Mouse (Mus musculus) limb, embryonic 10.5 days (tissue): Measurements from ENCODE around the gene Gcgr. TPM values are rescaled to one million over a fixed set of nuclear protein-coding genes. Genes with fewer than 3 reads are reported as not detected.
"Not testable (repeated sequence)": the region's sequence is repeated elsewhere in the genome, so short reads cannot be mapped to it uniquely, and the experiment has no call there.

Source experiments
- DNase-seq: peaks from one replicate; pipeline ENCODE4 v3.0.0-alpha.2; 2017; ENCODE audit warnings: low spot score
- H3K27ac ChIP-seq: fragments of 300-500 bp; sonication (generic); 2 replicates; pipeline ENCODE4 v1.5.1; 2016; ENCODE audit warnings: mild to moderate bottlenecking
- H3K27me3 ChIP-seq: fragments of 300-500 bp; sonication (generic); 2 replicates; pipeline ENCODE4 v1.6.1; 2016; ENCODE audit warnings: low read depth, mild to moderate bottlenecking; ENCODE audit not compliant: poor library complexity, severe bottlenecking
- H3K36me3 ChIP-seq: fragments of 300-500 bp; sonication (generic); 2 replicates; pipeline ENCODE4 v1.6.1; 2016; ENCODE audit warnings: mild to moderate bottlenecking, moderate library complexity
- H3K4me1 ChIP-seq: fragments of 300-500 bp; sonication (generic); 2 replicates; pipeline ENCODE4 v1.6.1; 2016
- H3K4me3 ChIP-seq: fragments of 300-500 bp; sonication (generic); 2 replicates; pipeline ENCODE4 v1.5.1; 2016; ENCODE audit warnings: mild to moderate bottlenecking, moderate library complexity
- H3K9me3 ChIP-seq: fragments of 300-500 bp; sonication (generic); replicated peaks from 2 replicates; pipeline ENCODE4 v1.6.1; 2016; ENCODE audit warnings: mild to moderate bottlenecking
- WGBS: fragments of 180-500 bp; shearing (Covaris S2); methylation state at CpG from one replicate; pipeline ENCODE4 v1.1.7; 2016; 5-methylcytosine and 5-hydroxymethylcytosine counted together
- polyA plus RNA-seq: library from polyadenylated mRNA; unstranded; fragments of >200 nt; fragmentation: Nextera tagmentation; extraction: Ambion mirVana; gene quantifications from 2 replicates; pipeline ENCODE4 v1.2.1, GENCODE M21; 2016

Gcgr gene
- polyA plus RNA-seq, 1 experiment from 2014 or later = 1.1 TPM

DNA sequence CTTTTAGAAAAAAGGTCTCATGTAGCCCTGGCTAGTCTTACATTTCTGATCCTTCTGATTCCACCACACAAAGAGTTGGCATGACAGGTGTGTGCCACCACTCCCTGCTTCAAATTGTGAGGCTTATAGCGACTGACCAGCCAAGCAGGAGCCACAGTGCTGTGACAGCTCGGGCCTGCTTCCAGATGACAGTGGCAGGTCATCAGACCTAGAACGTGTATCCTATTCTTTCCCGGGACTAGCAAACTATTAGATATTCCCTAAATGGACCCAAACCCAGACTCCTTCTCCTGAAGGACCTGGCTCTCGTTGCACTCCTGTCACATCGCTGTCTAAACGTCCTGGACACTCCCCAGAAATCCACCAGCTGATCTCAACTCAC, 18.3 kb downstream of the Gcgr start:
- no peak for DNase-seq
- no peaks in the 10 kb centered on the region for H3K27me3 ChIP-seq
- peaks cover 33% of the 10 kb centered on the region for H3K4me1 ChIP-seq
- H3K36me3 ChIP-seq = peaks cover 38% of the 10 kb centered on the region
- H3K4me3 ChIP-seq = peak overlapping the region; percentile 91
- 32% methylated on average over 7 of the region's 7 CpGs for WGBS
- H3K9me3 ChIP-seq = no peaks in the 10 kb centered on the region
- H3K27ac ChIP-seq = peak overlapping the region; percentile 97

DNA sequence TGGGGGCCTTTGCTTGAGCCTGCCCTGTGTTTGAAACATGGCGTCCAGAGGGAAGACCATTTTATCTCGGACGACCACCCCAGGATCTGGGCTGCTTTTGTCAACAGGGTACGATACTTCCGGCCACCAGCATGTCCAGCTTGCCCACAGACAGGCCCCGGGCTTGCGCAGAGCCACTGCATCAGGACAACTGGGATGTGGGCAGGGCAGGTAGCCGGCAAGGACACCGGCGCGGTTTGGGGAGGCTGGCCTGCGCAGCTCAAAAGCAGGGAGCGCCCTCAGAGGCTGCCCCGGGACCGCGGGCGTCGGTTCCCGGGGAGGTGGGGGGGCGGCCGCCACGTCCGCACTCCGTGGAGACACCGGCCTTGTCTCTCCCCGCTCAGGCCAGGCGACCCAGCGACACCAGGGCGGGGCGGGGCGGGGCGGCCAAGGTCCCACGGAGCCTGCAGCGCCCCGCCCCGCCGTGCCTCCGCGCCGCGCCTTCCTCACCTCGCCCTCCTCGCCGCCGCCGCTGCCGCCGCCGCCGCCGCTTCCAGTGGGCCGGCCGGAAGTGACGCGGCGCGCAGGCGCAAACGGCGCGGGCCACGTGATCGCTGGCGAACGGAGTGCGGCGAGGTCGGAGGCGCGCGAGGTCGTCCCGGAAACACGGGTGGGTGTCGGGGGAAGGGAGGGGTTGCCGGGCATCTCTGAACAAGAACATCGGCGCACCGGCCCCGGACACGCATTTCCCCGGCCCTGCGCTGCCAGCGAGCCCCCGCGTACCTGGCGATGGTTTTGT, 18.9 kb downstream of the Gcgr start, which contains the start of gene Mcrip1:
TSS of gene Mcrip1 (minus strand) at position 560 of the 778 bp plus-strand sequence.
- Histone ChIP-seq H3K4me1 (peaks cover 33% of the 10 kb centered on the region), H3K27ac (peak within 1 kb of the TSS; percentile 97), H3K27me3 (no peaks in the 10 kb centered on the region), H3K4me3 (peak within 1 kb of the TSS; percentile 91), H3K9me3 (no peaks in the 10 kb centered on the region), H3K36me3 (peaks cover 33% of the 10 kb centered on the region)
- DNase-seq = peak; percentile 96
- WGBS = 2% methylated on average over 79 of the region's 87 CpGs

DNA sequence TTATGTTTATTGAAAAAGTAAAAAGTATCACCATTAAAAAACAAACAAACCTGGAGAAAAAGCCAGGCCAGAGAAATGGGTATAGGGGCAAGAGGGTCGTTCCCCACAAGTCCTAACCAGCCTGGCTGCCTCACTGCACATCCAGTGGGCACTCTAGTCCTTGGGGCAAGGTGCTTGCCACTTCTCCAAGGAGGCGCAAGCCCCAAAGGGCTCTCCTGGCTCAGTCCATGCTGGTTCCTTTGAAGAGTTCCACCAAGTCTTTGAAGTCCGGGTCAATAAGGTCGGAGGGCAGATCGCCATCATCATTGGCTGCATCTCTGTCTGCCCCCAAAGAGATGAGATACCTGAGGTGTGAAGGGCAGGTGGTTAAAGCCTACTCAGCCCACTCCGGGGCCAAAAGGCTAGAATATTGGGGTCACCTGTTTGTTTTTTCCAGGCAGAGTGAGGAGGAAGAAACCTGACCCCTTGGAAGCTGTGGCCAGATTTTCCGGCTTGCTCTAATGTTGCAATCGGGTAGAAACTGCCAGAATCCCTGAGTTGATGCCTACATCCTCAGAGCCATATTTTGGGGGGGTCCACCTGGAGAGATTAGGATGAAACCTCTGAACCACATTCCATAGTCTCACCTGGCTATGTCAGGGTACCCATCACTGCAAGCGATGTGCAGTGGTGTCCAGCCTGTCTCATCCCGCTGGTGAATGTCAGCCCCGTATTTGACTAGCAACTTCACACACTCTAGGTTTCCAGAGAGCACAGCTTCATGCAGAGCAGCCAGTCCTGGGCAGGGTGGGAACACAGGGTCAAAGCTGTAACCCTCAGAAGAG, 19.7 kb downstream of the Gcgr start:
- Histone ChIP-seq H3K9me3 (no peaks in the 10 kb centered on the region), H3K27me3 (no peaks in the 10 kb centered on the region), H3K36me3 (peaks cover 24% of the 10 kb centered on the region), H3K4me3 (peak overlapping the region; percentile 91), H3K27ac (peak overlapping the region; percentile 97), H3K4me1 (peaks cover 33% of the 10 kb centered on the region)
- 69% methylated on average over 11 of the region's 11 CpGs for WGBS
- no peak for DNase-seq

DNA sequence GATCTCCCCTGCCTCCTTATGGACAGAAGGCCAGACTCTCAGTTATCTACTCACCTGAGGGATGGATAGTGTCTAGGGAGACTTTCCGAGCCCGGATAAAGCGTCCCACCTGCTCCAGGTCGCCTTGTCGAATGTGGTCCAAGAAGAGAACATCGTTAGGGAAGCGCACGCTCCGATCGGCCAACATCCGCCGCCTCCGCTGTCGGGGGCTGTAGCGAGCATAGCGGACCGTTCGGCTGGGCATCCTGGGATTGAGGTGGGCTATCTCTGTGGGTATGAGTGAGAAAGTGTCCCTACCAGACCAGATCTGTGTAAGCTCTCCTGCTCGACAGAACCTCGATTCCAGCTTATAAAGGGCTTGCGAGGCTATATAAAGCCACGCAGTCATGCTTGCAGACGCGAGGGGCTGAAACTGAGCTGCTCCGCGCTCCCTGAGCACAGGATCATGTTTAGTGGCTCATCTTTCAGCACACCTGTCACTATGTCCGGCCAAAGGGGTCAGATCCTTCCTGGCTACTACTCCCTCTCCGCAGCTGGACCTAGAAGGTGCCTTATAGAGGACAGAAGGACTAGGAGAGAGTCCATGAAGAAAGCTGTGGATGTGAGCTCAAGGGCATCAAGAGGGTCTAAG, 20.4 kb downstream of the Gcgr start, which contains the start of gene Ppp1r27:
TSS of gene Ppp1r27 (minus strand) at position 323 of the 631 bp plus-strand sequence.
- WGBS = 95% methylated on average over 28 of the region's 28 CpGs
- Histone ChIP-seq H3K4me1 (peaks cover 33% of the 10 kb centered on the region), H3K9me3 (no peaks in the 10 kb centered on the region), H3K4me3 (peak within 1 kb of the TSS; percentile 91), H3K27ac (peak within 1 kb of the TSS; percentile 97), H3K36me3 (peaks cover 17% of the 10 kb centered on the region), H3K27me3 (no peaks in the 10 kb centered on the region)
- no peak for DNase-seq

DNA sequence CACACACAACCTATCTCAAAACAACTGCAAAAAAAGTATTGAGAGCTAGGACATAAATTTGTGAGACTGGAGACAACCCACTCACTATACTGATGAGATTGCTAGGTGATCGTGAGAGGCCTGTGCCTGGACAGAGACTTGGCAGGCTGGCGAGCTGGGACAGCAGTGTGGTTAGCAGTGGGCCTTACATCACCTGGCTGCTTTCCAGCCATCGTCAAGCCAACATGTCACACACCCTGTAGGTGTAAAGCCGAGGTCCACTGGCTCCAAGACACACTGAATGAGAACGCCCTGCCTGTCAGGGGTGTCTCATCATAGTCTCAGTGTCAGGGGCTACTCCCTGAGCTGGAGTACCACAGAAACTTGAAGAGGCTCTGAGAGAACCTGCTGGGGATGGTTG, 22.2 kb downstream of the Gcgr start:
- Histone ChIP-seq H3K4me1 (peaks cover 29% of the 10 kb centered on the region), H3K9me3 (no peaks in the 10 kb centered on the region), H3K4me3 (no peak overlapping the region), H3K36me3 (peaks cover 7% of the 10 kb centered on the region), H3K27me3 (no peaks in the 10 kb centered on the region), H3K27ac (no peak overlapping the region)
- DNase-seq = no peak
- 83% methylated on average over 5 of the region's 5 CpGs for WGBS

DNA sequence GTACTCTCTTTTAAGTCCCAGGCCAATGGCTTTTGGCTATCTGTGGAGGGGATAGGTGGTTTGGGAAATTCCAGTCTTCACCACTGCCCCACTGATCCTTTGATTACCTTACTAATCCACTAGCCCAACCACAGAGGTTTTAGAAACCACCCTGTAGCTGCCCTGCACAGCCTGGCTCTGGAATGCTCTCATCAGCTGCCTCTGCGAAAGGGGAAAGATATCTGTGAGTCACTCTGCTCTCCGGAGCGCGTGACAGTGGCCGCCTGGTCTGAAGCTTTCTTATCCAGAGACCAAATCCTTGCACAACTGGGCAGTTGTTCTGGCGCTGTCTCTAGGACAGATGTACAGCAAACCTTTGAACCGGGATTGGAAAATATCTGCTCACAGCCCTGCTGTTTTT, 24.3 kb downstream of the Gcgr start:
- H3K36me3 ChIP-seq = peaks cover 21% of the 10 kb centered on the region
- DNase-seq = no peak
- no peaks in the 10 kb centered on the region for H3K9me3 ChIP-seq
- H3K27ac ChIP-seq = no peak overlapping the region
- H3K4me3 ChIP-seq = no peak overlapping the region
- H3K27me3 ChIP-seq = no peaks in the 10 kb centered on the region
- peaks cover 10% of the 10 kb centered on the region for H3K4me1 ChIP-seq
- 85% methylated on average over 7 of the region's 7 CpGs for WGBS

DNA sequence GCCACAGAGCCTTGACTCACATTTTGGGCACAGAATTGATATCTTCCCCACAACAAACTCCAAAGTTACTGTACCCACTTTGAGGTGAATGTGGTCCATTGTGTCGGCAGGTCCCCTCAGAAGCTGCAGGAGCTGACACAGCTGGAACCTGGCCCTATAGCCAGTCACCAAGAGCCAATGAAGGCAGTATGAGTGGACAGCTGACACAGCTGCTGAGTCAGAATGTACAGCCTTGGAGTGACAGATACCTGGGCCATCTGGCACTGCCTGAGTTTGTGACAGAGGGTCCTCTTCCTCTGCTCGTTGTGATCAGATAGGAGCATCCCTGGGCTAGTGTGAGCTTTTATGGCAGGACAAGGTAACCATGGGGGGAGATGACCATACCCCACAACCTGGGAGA, 24.8 kb downstream of the Gcgr start:
- WGBS = 81% methylated on average over 2 of the region's 2 CpGs

DNA sequence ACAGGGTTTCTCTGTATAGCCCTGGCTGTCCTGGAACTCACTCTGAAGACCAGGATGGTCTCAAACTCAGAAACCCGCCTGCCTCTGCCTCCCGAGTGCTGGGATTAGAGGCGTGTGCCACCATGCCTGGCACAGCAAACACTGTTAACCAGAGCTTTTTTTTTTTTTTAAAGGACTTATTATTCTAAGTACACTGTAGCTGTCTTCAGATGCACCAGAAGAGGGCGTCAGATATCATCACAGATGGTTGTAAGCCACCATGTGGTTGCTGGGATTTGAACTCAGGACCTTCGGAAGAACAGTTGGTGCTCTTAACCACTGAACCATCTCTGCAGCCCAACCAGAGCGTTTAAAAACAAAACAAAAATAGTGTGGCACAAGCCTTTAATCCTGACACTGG, 28.3 kb downstream of the Gcgr start:
- DNase-seq, H3K4me3 ChIP-seq, H3K27ac ChIP-seq, H3K27me3 ChIP-seq, H3K9me3 ChIP-seq, H3K4me1 ChIP-seq: not testable (repeated sequence)
- WGBS = 85% methylated on average over 6 of the region's 6 CpGs
- peaks cover 61% of the 10 kb centered on the region for H3K36me3 ChIP-seq

More for the DNA sequence above, 24.8 kb downstream of the Gcgr start:
- no peak overlapping the region for H3K4me3 ChIP-seq
- peaks cover 26% of the 10 kb centered on the region for H3K36me3 ChIP-seq
- no peaks in the 10 kb centered on the region for H3K27me3 ChIP-seq
- no peak for DNase-seq
- no peaks in the 10 kb centered on the region for H3K9me3 ChIP-seq
- H3K4me1 ChIP-seq = peaks cover 6% of the 10 kb centered on the region
- H3K27ac ChIP-seq = no peak overlapping the region

DNA sequence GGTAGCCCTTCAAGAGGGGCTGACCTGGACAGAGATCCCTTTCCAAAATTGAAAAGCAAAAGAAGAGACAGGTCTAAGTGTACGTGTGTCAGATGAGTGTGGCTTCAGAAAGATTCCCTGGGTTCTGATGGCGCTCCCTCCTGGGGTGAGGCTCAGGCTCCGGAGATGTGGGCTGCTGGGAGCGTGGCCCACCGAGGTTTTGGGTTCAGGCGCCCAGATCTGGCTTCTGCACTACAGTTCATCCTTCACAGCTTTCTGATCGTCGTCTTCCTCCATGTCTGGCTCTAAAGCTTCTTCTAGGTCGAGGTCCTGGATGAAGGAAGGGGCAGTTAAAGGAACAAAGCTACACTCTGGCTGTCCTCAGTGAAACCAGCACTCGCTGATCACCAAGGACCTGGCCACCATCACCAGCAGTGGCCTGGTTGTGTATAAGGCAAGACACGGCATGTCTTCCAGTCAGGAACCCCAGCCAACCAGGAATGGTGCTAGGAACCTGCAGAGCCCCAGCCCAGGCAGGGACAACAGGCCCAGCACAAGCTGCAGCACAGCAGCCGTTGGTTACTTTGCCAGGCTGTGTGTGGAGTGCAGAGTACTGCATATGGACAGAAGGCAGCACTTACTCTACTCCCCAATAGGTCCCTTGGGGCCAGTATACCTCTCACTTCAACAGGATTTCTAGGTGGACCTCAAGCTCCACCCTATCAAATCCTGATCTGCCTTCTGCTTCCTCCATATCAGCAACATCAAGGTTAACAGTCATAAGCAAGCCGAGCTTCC, 30.6 kb downstream of the Gcgr start:
- Histone ChIP-seq H3K4me1 (no peaks in the 10 kb centered on the region), H3K36me3 (peaks cover 84% of the 10 kb centered on the region), H3K4me3 (no peak overlapping the region), H3K27ac (no peak overlapping the region), H3K27me3 (no peaks in the 10 kb centered on the region), H3K9me3 (no peaks in the 10 kb centered on the region)
- whole genome bisulfite sequencing = 93% methylated on average over 13 of the region's 13 CpGs
- DNase-seq = no peak

DNA sequence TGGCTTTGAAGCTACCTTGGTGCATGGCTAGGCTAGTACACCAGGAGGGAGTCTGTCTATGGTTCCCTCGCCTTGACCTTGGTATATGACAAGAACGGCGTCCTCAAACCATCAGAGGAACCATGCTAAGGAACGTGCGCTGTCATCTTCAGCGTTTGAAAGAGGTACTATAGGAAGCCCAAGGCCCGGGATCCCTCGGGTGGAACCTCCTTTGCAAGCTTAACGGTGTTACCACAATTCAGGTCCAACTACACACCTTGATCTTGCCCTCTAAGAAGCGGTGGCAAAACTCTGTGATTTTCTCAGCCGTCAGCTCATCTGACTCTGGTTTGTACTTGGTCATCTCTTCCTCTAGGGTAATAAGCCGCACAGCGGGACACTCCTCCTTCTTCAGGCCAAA, 32.5 kb downstream of the Gcgr start:
- Histone ChIP-seq H3K4me3 (no peak overlapping the region), H3K4me1 (no peaks in the 10 kb centered on the region), H3K36me3 (peaks cover 96% of the 10 kb centered on the region), H3K9me3 (no peaks in the 10 kb centered on the region), H3K27ac (no peak overlapping the region), H3K27me3 (no peaks in the 10 kb centered on the region)
- no peak for DNase-seq
- 95% methylated on average over 13 of the region's 13 CpGs for WGBS

DNA sequence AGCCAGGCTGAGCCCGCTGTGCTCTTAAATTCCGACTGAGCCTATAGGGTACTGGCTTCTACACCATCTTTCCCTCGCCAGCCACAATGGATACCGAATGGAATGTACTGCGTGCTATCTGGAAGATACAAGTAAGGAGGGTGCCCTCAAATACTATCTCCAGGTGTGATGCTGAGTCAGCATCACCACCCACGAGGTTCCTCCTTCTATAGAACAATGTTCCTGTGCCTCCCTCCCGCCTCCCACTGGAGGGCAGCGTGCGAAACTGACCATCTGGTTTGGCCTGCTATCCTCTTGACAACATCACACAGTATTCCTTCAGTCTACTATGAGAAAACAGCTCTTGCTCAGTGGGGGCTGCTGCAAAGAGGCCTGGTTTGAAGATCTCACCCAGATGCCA, 34.6 kb downstream of the Gcgr start:
- Histone ChIP-seq H3K27ac (no peak overlapping the region), H3K9me3 (no peaks in the 10 kb centered on the region), H3K4me1 (no peaks in the 10 kb centered on the region; the same call in 1 of the 2 replicates), H3K36me3 (peaks cover 99% of the 10 kb centered on the region), H3K4me3 (no peak overlapping the region), H3K27me3 (no peaks in the 10 kb centered on the region)
- DNase-seq = no peak
- WGBS = 88% methylated on average over 9 of the region's 9 CpGs

DNA sequence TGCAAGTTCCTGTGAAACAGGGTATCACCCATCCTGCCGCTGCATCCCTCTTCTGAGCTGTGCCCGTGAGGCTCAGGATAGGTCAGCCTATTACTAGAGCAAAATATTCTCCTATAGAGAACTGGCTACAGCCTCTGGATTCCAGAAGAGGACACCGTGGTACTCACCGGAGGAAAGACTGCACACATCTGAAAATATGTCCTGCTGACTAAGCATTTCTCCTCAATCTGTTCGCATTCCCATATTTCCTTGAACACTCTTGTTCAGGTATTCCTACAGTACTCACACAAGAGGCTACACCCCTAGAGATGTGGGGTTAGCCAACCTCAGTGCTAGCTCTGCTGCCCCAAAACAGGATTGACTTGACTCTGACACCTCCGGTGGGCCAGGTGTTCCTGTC, 37.8 kb downstream of the Gcgr start:
- Histone ChIP-seq H3K4me1 (peaks cover 12% of the 10 kb centered on the region), H3K4me3 (no peak overlapping the region), H3K27me3 (no peaks in the 10 kb centered on the region), H3K9me3 (no peaks in the 10 kb centered on the region), H3K27ac (no peak overlapping the region), H3K36me3 (peaks cover 84% of the 10 kb centered on the region)
- no peak for DNase-seq
- 97% methylated on average over 6 of the region's 6 CpGs for WGBS
